Mouse (Mus musculus) MEL (cell line): ENCODE data around the gene Lrrc46.
A peak's percentile ranks its signal among the peaks of the same experiment; 100 is the strongest.

ENCODE experiments used
- CTCF ChIP-seq, 3 experiments: IDR thresholded peaks in 2 of 3; conservative IDR thresholded peaks in 1 of 3; 2 replicates each; pipeline ENCODE4 v1.5.1; 2011 to 2012; ENCODE audit warnings: low read length in 3 of 3, low read depth in 2 of 3, mild to moderate bottlenecking in 2 of 3, improper control_type of control experiment in 1 of 3, inconsistent platforms in 1 of 3, mixed read lengths in 1 of 3, moderate library complexity in 1 of 3; ENCODE audit not compliant: control insufficient read depth in 1 of 3, insufficient read depth in 1 of 3, poor library complexity in 1 of 3, severe bottlenecking in 1 of 3
- E2F4 ChIP-seq: IDR thresholded peaks from 2 replicates; pipeline ENCODE4 v1.6.1; 2011; ENCODE audit warnings: low read depth, low read length, improper control_type of control experiment, borderline replicate concordance
- EP300 ChIP-seq, 2 experiments: IDR thresholded peaks; 2 replicates each; pipeline ENCODE4 v1.6.1; 2011; ENCODE audit warnings: improper control_type of control experiment in 2 of 2, low read length in 2 of 2, low read depth in 1 of 2, mild to moderate bottlenecking in 1 of 2
- ETS1 ChIP-seq: IDR thresholded peaks from 2 replicates; pipeline ENCODE4 v1.6.1; 2012; ENCODE audit warnings: low read depth, mild to moderate bottlenecking, inconsistent platforms, low read length, improper control_type of control experiment, moderate library complexity
- GATA1 ChIP-seq: IDR thresholded peaks from 2 replicates; pipeline ENCODE4 v1.6.1; 2011; ENCODE audit warnings: low read depth, low read length, improper control_type of control experiment
- MAX ChIP-seq: IDR thresholded peaks from 2 replicates; pipeline ENCODE4 v1.6.1; 2011; ENCODE audit warnings: low read length, improper control_type of control experiment
- POLR2A ChIP-seq, 2 experiments: IDR thresholded peaks; 2 replicates each; pipeline ENCODE4 v1.6.1; 2011 to 2012; ENCODE audit warnings: low read length in 2 of 2, mild to moderate bottlenecking in 2 of 2, control low read depth in 1 of 2, improper control_type of control experiment in 1 of 2, low read depth in 1 of 2, moderate library complexity in 1 of 2; ENCODE audit not compliant: control insufficient read depth in 1 of 2, insufficient read depth in 1 of 2, poor library complexity in 1 of 2
- RCOR1 ChIP-seq: IDR thresholded peaks from 2 replicates; pipeline ENCODE4 v1.6.1; 2012; ENCODE audit warnings: low read depth, mild to moderate bottlenecking, inconsistent platforms, low read length, improper control_type of control experiment
- SMC3 ChIP-seq: IDR thresholded peaks from 2 replicates; pipeline ENCODE4 v1.6.1; 2011; ENCODE audit warnings: low read depth, low read length, improper control_type of control experiment
- ZKSCAN1 ChIP-seq: IDR thresholded peaks from 2 replicates; pipeline ENCODE4 v1.6.1; 2012; ENCODE audit warnings: low read depth, mild to moderate bottlenecking, inconsistent platforms, low read length, improper control_type of control experiment, moderate library complexity
- ZMIZ1 ChIP-seq: IDR thresholded peaks from 2 replicates; pipeline ENCODE4 v1.6.1; 2012; ENCODE audit warnings: low read depth, mild to moderate bottlenecking, inconsistent platforms, low read length, improper control_type of control experiment, moderate library complexity

GRCm38 (mm10) chr11:97041022-97041899, at the start of gene Lrrc46, which contains the start of gene Mrpl10:
- TF ChIP-seq CTCF (IDR thresholded peaks at IDR 0.05 in 2 of 3, conservative IDR thresholded peaks at IDR 0.05 in 1 of 3; ENCODE audit: control insufficient read depth in 1 of 3, insufficient read depth in 1 of 3, low read depth in 2 of 3, low read length in 3 of 3, poor library complexity in 1 of 3, severe bottlenecking in 1 of 3) (no peak), RCOR1 (no peak), ETS1 (peak; percentile 78; the same call in 1 of the 2 replicates), POLR2A (IDR thresholded peaks at IDR 0.05; ENCODE audit: control insufficient read depth in 1 of 2, insufficient read depth in 1 of 2, low read depth in 1 of 2, low read length in 2 of 2, poor library complexity in 1 of 2) (peak; percentile 98), ZMIZ1 (peak; percentile 67; the same call in 1 of the 2 replicates), E2F4 (no peak), ZKSCAN1 (peak; percentile 82; the same call in 1 of the 2 replicates), EP300 (IDR thresholded peaks at IDR 0.05; ENCODE audit: low read depth in 1 of 2, low read length in 2 of 2) (no peak; a peak in 1 of 4 replicates), SMC3 (no peak), GATA1 (peak; percentile 54; the same call in 1 of the 2 replicates), MAX (no peak; the same call in 1 of the 2 replicates)
